Mouse (Mus musculus): Measurements from ENCODE around the gene Cops3. TPM values are rescaled to one million over a fixed set of nuclear protein-coding genes. Genes with fewer than 3 reads are reported as not detected.

Gene Cops3
- polyA plus RNA-seq, 1 experiment from 2014 or later = 172 TPM

DNA sequence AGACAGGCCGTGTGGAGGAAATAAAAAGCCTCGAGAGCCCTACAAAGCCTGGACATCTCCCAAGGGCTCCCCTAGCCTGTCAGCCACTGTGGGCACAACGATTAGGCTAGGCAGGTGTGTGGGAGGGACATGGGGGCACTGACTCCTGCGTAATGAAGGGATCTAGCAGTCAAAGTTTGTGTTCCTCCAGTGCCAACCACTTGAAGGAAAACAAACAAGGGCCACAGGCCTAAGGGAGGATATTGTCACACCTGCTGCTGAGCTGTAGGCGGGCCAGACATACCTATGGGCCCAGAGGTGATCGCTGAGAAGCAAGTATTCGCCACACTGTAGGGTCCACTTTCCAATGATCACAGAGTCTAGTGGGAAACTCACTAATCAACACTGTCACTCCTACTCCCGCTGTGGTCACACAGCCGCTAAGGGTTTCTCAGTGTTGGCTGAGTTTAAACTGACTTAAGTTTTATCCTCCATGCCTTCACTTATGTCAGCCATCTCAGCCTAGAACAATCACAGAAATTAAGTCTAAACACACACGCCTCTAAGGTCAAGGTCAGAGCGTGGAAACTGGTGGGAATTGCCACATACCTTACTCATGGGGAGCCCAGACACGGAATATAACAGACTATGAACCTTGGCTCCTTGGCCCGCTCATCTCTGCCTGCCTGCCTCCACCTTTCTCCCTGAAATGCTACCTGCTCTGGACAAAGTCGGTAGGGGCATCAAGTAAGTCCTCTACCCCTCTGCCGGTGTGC, 53.0 kb downstream of the Cops3 start:
- Histone ChIP-seq H3K36me3 (ENCODE audit: control insufficient read depth, insufficient read depth, low read length) (0 out of 2 replicates have a peak, but pooled peaks cover under 1% of the 10 kb centered on the region), H3K27me3 (ENCODE audit: control insufficient read depth, insufficient read depth, low read length) (no peaks in the 10 kb centered on the region), H3K27ac (ENCODE audit: low read length) (no peak overlapping the region), H3K4me1 (ENCODE audit: control insufficient read depth, insufficient read depth, low read length) (peaks cover 5% of the 10 kb centered on the region), H3K9ac (ENCODE audit: low read length) (peak overlapping the region; percentile 73), H3K9me3 (replicated peaks; ENCODE audit: control insufficient read depth, low read length) (no peaks in the 10 kb centered on the region), H3K4me3 (replicated peaks; ENCODE audit: low read length) (peak overlapping the region; percentile 55), H3K4me2 (ENCODE audit: low read depth, low read length) (peak overlapping the region; percentile 98)
- WGBS = 37% methylated on average over 15 of the region's 15 CpGs
- ATAC-seq (ENCODE audit: insufficient read depth, low FRiP score) = peak; percentile 16; the same call in 1 of the 2 replicates

DNA sequence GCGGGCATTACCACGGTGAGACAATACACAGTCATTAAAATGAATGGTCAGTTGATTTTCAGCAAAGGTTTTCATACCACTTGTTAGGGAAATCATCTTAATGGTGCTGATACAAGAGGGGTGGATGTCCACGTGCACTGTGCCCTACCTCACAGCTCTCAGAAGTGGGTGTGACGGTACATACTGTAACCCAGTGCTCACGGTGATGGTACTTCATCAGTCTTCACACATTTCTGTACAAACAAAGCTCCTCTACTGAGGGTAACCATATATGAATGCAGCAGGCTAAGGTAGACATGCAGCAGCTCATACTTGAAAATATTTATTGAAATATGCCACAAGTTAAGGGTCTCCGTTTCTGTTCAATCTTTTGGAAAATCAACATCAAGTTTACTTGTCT, 56.0 kb downstream of the Cops3 start:
- no peak overlapping the region for H3K27ac ChIP-seq (ENCODE audit: low read length)
- no peaks in the 10 kb centered on the region for H3K9me3 ChIP-seq (replicated peaks; ENCODE audit: control insufficient read depth, low read length)
- H3K4me1 ChIP-seq (ENCODE audit: control insufficient read depth, insufficient read depth, low read length) = peaks cover 5% of the 10 kb centered on the region
- H3K4me3 ChIP-seq (replicated peaks; ENCODE audit: low read length) = no peak overlapping the region
- no peaks in the 10 kb centered on the region for H3K36me3 ChIP-seq (ENCODE audit: control insufficient read depth, insufficient read depth, low read length)
- no peak for ATAC-seq (ENCODE audit: insufficient read depth, low FRiP score)
- 72% methylated on average over 6 of the region's 6 CpGs for WGBS
- H3K4me2 ChIP-seq (ENCODE audit: low read depth, low read length) = no peak overlapping the region
- no peaks in the 10 kb centered on the region for H3K27me3 ChIP-seq (ENCODE audit: control insufficient read depth, insufficient read depth, low read length)
- no peak overlapping the region for H3K9ac ChIP-seq (ENCODE audit: low read length)

DNA sequence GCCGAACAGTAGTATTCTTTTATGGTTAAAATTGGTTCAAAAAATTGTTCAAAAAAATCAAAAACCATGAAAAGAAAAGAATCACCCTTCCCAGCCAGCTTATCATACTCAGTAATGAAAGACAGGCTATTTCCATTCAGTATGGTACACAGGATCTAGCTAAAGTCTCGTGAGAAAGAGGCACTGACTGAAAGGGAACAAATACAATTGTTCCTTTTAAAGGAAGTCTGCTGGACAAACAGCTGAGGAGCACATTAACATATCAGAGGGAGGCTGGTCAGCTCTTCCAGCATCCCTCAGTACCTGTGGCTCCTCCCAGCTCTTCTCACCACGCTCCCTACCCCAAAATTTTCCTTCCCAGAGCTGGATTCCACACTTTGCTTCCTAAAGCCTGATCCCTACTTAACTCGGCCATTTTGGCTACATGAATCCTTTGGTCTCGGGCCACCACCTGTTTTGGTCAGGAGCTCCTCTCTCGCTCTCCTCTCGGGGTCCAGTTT, 57.5 kb downstream of the Cops3 start:
- no peaks in the 10 kb centered on the region for H3K9me3 ChIP-seq (replicated peaks; ENCODE audit: control insufficient read depth, low read length)
- 81% methylated on average over 7 of the region's 7 CpGs for WGBS
- no peak overlapping the region for H3K27ac ChIP-seq (ENCODE audit: low read length)
- H3K9ac ChIP-seq (ENCODE audit: low read length) = no peak overlapping the region
- H3K27me3 ChIP-seq (ENCODE audit: control insufficient read depth, insufficient read depth, low read length) = no peaks in the 10 kb centered on the region
- no peak overlapping the region for H3K4me2 ChIP-seq (ENCODE audit: low read depth, low read length)
- H3K4me3 ChIP-seq (replicated peaks; ENCODE audit: low read length) = no peak overlapping the region
- H3K4me1 ChIP-seq (ENCODE audit: control insufficient read depth, insufficient read depth, low read length) = peaks cover 5% of the 10 kb centered on the region
- H3K36me3 ChIP-seq (ENCODE audit: control insufficient read depth, insufficient read depth, low read length) = peaks cover 4% of the 10 kb centered on the region; the same call in 1 of the 2 replicates
- no peak for ATAC-seq (ENCODE audit: insufficient read depth, low FRiP score)

DNA sequence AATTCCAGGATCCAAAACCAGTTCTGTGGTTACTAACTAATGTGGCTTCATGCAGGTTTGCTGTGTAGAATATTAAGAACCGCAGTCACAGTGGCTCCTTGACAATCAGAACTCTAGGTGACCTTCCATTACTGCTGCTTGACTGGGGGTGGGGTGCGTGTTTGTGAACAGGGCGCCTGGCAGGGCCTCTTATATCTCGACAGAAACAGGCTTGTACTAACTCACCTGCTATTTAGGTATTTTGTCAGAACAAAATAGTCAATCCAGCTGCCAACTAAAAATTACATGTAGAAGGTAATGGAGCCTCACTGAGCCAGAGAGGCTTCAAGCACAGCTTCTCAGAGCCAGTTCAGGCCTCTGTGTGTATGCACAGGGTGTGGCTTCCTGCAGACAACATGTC, 59.4 kb downstream of the Cops3 start:
- WGBS = 62% methylated on average over 4 of the region's 4 CpGs
- Histone ChIP-seq H3K27me3 (ENCODE audit: control insufficient read depth, insufficient read depth, low read length) (no peaks in the 10 kb centered on the region), H3K27ac (ENCODE audit: low read length) (no peak overlapping the region), H3K9me3 (replicated peaks; ENCODE audit: control insufficient read depth, low read length) (no peaks in the 10 kb centered on the region), H3K9ac (ENCODE audit: low read length) (no peak overlapping the region), H3K4me3 (replicated peaks; ENCODE audit: low read length) (no peak overlapping the region), H3K36me3 (ENCODE audit: control insufficient read depth, insufficient read depth, low read length) (peaks cover 11% of the 10 kb centered on the region; the same call in 1 of the 2 replicates), H3K4me1 (ENCODE audit: control insufficient read depth, insufficient read depth, low read length) (no peaks in the 10 kb centered on the region), H3K4me2 (ENCODE audit: low read depth, low read length) (no peak overlapping the region)
- no peak for ATAC-seq (ENCODE audit: insufficient read depth, low FRiP score)

DNA sequence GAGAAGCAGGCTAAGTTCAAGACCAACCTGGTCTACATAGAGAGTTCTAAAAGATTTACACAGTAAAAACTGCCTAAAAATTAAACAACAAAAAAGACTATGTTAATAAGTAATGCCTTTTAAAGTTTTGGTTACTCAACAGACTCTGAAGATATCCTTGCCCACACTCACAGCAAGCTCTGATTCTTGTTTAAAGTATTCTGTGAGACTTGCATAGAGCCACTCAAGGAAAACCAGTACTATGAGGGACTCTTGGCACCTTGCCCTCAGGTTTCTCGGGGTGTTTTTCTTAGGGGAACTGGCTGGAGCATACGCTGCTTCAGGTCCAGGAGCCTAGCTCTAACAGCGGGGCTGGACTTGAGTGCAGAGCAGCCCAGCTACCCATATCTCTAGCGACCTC, 60.2 kb downstream of the Cops3 start:
- Histone ChIP-seq H3K4me1 (ENCODE audit: control insufficient read depth, insufficient read depth, low read length) (no peaks in the 10 kb centered on the region), H3K4me2 (ENCODE audit: low read depth, low read length) (no peak overlapping the region), H3K4me3 (replicated peaks; ENCODE audit: low read length) (no peak overlapping the region), H3K36me3 (ENCODE audit: control insufficient read depth, insufficient read depth, low read length) (peaks cover 11% of the 10 kb centered on the region; the same call in 1 of the 2 replicates), H3K9me3 (replicated peaks; ENCODE audit: control insufficient read depth, low read length) (no peaks in the 10 kb centered on the region), H3K27me3 (ENCODE audit: control insufficient read depth, insufficient read depth, low read length) (no peaks in the 10 kb centered on the region), H3K9ac (ENCODE audit: low read length) (no peak overlapping the region), H3K27ac (ENCODE audit: low read length) (no peak overlapping the region)
- 71% methylated on average over 4 of the region's 4 CpGs for WGBS
- ATAC-seq (ENCODE audit: insufficient read depth, low FRiP score) = no peak

DNA sequence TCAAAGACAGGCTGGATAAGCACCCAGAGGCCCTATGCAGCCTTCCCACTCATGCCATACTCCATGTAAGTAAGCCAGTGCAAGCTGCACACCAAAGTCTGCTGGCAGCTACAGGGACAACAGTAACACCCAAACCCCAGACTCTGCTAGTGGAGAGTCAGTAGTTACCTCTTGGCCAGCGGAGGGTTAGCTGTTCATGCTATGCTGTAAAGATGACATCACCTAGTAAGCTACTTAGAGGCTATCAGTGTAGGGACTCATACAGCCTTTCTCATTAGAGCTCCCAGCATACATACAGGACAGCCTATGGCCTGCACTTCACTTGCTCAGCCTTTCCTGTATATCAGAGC, 60.8 kb downstream of the Cops3 start:
- H3K27ac ChIP-seq (ENCODE audit: low read length) = no peak overlapping the region
- H3K4me3 ChIP-seq (replicated peaks; ENCODE audit: low read length) = no peak overlapping the region
- 78% methylated on average over 1 of the region's 1 CpGs for WGBS
- H3K36me3 ChIP-seq (ENCODE audit: control insufficient read depth, insufficient read depth, low read length) = peaks cover 14% of the 10 kb centered on the region
- no peak overlapping the region for H3K9ac ChIP-seq (ENCODE audit: low read length)
- no peaks in the 10 kb centered on the region for H3K4me1 ChIP-seq (ENCODE audit: control insufficient read depth, insufficient read depth, low read length)
- no peaks in the 10 kb centered on the region for H3K27me3 ChIP-seq (ENCODE audit: control insufficient read depth, insufficient read depth, low read length)
- H3K4me2 ChIP-seq (ENCODE audit: low read depth, low read length) = no peak overlapping the region
- peak; percentile 30; the same call in 1 of the 2 replicates for ATAC-seq (ENCODE audit: insufficient read depth, low FRiP score)
- H3K9me3 ChIP-seq (replicated peaks; ENCODE audit: control insufficient read depth, low read length) = no peaks in the 10 kb centered on the region

DNA sequence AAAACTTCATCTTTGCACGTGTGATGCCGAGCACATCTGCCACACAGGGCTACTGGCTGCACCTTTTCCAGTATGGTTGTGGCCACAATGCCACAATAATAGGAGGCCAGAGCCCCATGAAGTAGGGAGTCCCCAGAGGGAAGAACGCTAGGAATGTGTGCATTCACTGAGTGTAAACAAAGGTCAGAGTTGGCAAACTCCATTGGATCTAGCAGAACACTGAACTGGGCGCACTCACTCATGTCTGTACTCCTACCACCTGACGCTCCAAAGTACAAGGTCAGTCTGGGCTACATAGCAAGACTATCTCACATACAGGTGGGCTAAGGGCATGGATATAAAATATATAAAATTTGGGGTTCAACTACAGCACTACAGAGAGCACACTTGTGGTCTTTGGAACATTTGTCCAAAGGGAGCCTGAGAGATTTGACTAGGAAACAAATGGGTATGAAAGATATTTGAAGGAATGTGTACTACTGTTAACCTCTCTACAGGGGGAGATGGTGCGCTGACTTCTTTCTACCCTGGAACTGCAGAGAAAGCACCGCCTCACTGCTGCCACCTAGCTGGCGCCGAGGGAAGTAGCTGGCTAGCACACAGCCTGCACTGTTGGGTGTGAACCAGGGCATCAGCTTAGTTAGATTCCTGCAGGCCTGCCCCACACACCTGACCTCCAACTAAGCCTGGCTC, 61.3 kb downstream of the Cops3 start:
- no peaks in the 10 kb centered on the region for H3K9me3 ChIP-seq (replicated peaks; ENCODE audit: control insufficient read depth, low read length)
- no peaks in the 10 kb centered on the region for H3K4me1 ChIP-seq (ENCODE audit: control insufficient read depth, insufficient read depth, low read length)
- WGBS = 53% methylated on average over 9 of the region's 9 CpGs
- peak; percentile 78; the same call in 1 of the 2 replicates for ATAC-seq (ENCODE audit: insufficient read depth, low FRiP score)
- no peak overlapping the region for H3K27ac ChIP-seq (ENCODE audit: low read length)
- H3K36me3 ChIP-seq (ENCODE audit: control insufficient read depth, insufficient read depth, low read length) = peaks cover 16% of the 10 kb centered on the region
- no peak overlapping the region for H3K9ac ChIP-seq (ENCODE audit: low read length)
- no peaks in the 10 kb centered on the region for H3K27me3 ChIP-seq (ENCODE audit: control insufficient read depth, insufficient read depth, low read length)
- no peak overlapping the region for H3K4me2 ChIP-seq (ENCODE audit: low read depth, low read length)
- no peak overlapping the region for H3K4me3 ChIP-seq (replicated peaks; ENCODE audit: low read length)

DNA sequence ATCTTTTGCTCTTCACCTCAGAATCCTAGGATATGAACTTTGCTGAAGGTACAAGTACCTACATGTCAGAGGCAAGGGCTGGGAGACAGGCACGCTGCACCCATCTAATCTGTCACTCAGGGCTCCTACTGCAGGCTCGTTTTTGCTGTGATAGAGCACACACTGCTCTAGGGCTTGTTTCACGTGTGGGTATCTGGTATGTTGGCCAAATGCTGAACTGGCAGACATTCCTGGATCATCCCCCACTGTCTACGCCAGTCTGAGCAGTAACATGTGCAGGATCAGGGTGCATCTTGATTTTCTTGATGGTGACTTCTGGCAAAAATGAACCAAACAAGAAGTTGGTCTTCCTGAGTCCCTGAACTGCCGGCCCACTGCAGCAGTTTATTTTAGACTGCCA, 62.4 kb downstream of the Cops3 start:
- Histone ChIP-seq H3K9me3 (replicated peaks; ENCODE audit: control insufficient read depth, low read length) (no peaks in the 10 kb centered on the region), H3K36me3 (ENCODE audit: control insufficient read depth, insufficient read depth, low read length) (peaks cover 16% of the 10 kb centered on the region), H3K4me2 (ENCODE audit: low read depth, low read length) (no peak overlapping the region), H3K9ac (ENCODE audit: low read length) (no peak overlapping the region), H3K4me1 (ENCODE audit: control insufficient read depth, insufficient read depth, low read length) (no peaks in the 10 kb centered on the region), H3K4me3 (replicated peaks; ENCODE audit: low read length) (no peak overlapping the region), H3K27me3 (ENCODE audit: control insufficient read depth, insufficient read depth, low read length) (no peaks in the 10 kb centered on the region), H3K27ac (ENCODE audit: low read length) (no peak overlapping the region)
- 81% methylated on average over 5 of the region's 5 CpGs for WGBS
- no peak for ATAC-seq (ENCODE audit: insufficient read depth, low FRiP score)

DNA sequence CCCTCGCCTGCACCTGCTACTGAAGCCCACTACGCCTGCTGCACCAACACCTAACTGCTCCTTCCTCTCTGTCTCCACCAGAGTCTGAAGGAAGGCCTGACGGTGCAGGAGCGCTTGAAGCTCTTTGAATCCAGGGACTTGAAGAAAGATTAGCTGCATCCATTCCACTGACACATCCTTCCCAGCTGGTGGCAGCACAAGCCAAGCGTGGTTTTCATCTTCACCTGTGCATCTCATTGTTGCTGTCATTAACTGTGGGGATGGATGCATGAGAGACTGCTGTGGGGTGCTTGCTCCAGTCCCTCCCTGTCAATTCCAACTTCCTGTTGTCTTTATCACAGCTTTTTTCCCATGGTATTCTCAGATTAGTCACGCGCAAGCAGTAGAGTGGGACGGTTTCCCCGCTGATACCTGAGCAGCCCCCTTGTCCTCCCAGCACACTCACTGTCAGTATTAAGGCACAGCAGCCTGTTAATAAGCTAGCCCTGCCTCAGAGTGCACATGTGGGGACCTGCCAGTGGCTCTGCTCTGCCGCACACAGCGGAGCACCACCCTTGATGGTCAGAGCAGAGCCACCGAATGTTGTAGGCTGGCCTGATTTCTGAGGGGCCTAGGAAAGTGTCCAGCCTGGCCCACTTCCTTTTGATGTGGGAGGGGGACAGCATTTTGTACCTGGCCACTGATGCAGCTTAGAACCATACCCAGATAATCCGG, 64.0 kb downstream of the Cops3 start:
- no peak for ATAC-seq (ENCODE audit: insufficient read depth, low FRiP score)
- no peaks in the 10 kb centered on the region for H3K9me3 ChIP-seq (replicated peaks; ENCODE audit: control insufficient read depth, low read length)
- no peak overlapping the region for H3K9ac ChIP-seq (ENCODE audit: low read length)
- no peak overlapping the region for H3K4me2 ChIP-seq (ENCODE audit: low read depth, low read length)
- H3K4me3 ChIP-seq (replicated peaks; ENCODE audit: low read length) = no peak overlapping the region
- H3K36me3 ChIP-seq (ENCODE audit: control insufficient read depth, insufficient read depth, low read length) = peaks cover 24% of the 10 kb centered on the region
- no peak overlapping the region for H3K27ac ChIP-seq (ENCODE audit: low read length)
- H3K27me3 ChIP-seq (ENCODE audit: control insufficient read depth, insufficient read depth, low read length) = no peaks in the 10 kb centered on the region
- WGBS = 89% methylated on average over 13 of the region's 13 CpGs
- no peaks in the 10 kb centered on the region for H3K4me1 ChIP-seq (ENCODE audit: control insufficient read depth, insufficient read depth, low read length)

Measured in stomach, embryonic 16.5 days (tissue).